Mouse (Mus musculus) hindbrain, embryonic 13.5 days (tissue): ENCODE measurements at regions not wholly inside any gene's neighbourhood (a gene's known extent, or its start where the extent isn't known, plus 50 kb on each side); places are given as distances from the start of the nearest gene placed in this dataset.

Experiments used
- ATAC-seq: fragments of 200-750 bp; cut with Nextera tagmentation; 2 replicates; pipeline ENCODE4 v1.8.0; 2017; ENCODE audit warnings: moderate TSS enrichment; ENCODE audit not compliant: low FRiP score
- H3K27ac ChIP-seq: fragments of 300-500 bp; sonication (generic); 2 replicates; pipeline ENCODE4 v1.5.1; 2015; ENCODE audit warnings: inconsistent platforms, mild to moderate bottlenecking, moderate library complexity
- H3K27me3 ChIP-seq: fragments of 300-500 bp; sonication (generic); 2 replicates; pipeline ENCODE4 v1.6.1; 2015; ENCODE audit warnings: mild to moderate bottlenecking, inconsistent platforms
- H3K36me3 ChIP-seq: fragments of 300-500 bp; sonication (generic); 2 replicates; pipeline ENCODE4 v1.6.1; 2015; ENCODE audit warnings: mild to moderate bottlenecking, inconsistent platforms
- H3K4me1 ChIP-seq: fragments of 300-500 bp; sonication (generic); replicated peaks from 2 replicates; pipeline ENCODE4 v1.6.1; 2015; ENCODE audit warnings: inconsistent platforms
- H3K4me2 ChIP-seq: fragments of 300-500 bp; sonication (generic); 2 replicates; pipeline ENCODE4 v1.6.1; 2015; ENCODE audit warnings: inconsistent platforms, mild to moderate bottlenecking, moderate library complexity
- H3K4me3 ChIP-seq: fragments of 300-500 bp; sonication (generic); 2 replicates; pipeline ENCODE4 v1.5.1; 2015; ENCODE audit warnings: mild to moderate bottlenecking, inconsistent platforms
- H3K9ac ChIP-seq: fragments of 300-500 bp; sonication (generic); 2 replicates; pipeline ENCODE4 v1.6.1; 2015; ENCODE audit warnings: mild to moderate bottlenecking, inconsistent platforms
- H3K9me3 ChIP-seq: fragments of 300-500 bp; sonication (generic); 2 replicates; pipeline ENCODE4 v1.6.1; 2016; ENCODE audit warnings: inconsistent platforms
- WGBS: fragments of 180-500 bp; shearing (Covaris S2); methylation state at CpG from one replicate; pipeline ENCODE4 v1.1.7; 2015; 5-methylcytosine and 5-hydroxymethylcytosine counted together

DNA sequence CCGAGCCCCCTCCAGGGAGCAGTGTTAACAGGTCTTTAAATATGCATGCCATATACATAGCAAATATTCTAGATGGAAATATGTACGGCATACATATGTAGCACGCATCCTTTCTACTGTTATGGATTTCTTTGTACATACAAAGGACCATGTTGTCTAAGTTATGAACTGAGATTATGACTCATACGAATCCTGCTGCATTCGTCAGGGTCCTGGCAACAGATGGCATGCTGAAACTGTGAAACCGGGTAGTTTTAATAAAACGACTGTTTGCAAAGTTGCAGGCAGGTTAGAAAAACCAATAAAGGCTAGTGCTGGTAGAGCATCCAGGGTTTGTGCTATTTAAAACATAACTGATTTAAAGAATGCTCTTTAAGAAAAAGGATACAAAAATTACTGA, 88.8 kb upstream of the Tlk1 start:
- Histone ChIP-seq H3K36me3 (no peaks in the 10 kb centered on the region), H3K4me1 (no peaks in the 10 kb centered on the region), H3K9ac (no peak overlapping the region), H3K9me3 (no peaks in the 10 kb centered on the region), H3K27ac (no peak overlapping the region), H3K4me2 (no peak overlapping the region), H3K4me3 (no peak overlapping the region), H3K27me3 (no peaks in the 10 kb centered on the region)
- ATAC-seq, result no peak
- WGBS, result 86% methylated on average over 7 of the region's 7 CpGs

- ATAC-seq, result no peak
- Histone ChIP-seq H3K9ac (no peak overlapping the region), H3K27me3 (no peaks in the 10 kb centered on the region), H3K9me3 (no peaks in the 10 kb centered on the region), H3K4me3 (no peak overlapping the region), H3K4me1 (peaks cover 10% of the 10 kb centered on the region), H3K36me3 (no peaks in the 10 kb centered on the region), H3K4me2 (no peak overlapping the region), H3K27ac (no peak overlapping the region)
- WGBS, result 63% methylated on average over 1 of the region's 1 CpGs
Observed at GRCm38 (mm10) chr2:70909401-70909800, 83.9 kb upstream of the Tlk1 start.

DNA sequence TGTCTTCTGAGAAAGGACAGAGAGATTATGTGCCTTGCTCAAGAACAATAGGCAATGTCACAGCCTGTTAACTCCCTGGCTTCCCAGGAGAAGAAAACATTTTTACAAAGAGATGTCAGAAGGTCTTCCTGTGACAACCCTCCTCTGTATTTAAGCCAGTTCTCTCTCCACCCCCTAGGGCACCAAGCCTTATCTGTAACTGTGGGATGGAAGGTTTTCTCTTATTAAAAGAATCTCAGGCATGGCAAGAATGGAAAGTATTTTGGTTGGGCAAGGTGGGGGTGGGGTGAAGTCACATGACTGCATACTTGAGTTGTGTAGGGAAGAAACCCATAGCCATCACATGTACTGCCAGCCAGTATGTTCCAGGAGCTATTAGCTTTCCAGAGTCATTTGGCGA, 83.1 kb upstream of the Tlk1 start:
- Histone ChIP-seq H3K9ac (no peak overlapping the region), H3K4me1 (peaks cover 10% of the 10 kb centered on the region), H3K4me2 (no peak overlapping the region), H3K36me3 (no peaks in the 10 kb centered on the region), H3K27ac (peak overlapping the region; percentile 44), H3K27me3 (no peaks in the 10 kb centered on the region), H3K9me3 (no peaks in the 10 kb centered on the region), H3K4me3 (no peak overlapping the region)
- WGBS, result 46% methylated on average over 1 of the region's 1 CpGs
- ATAC-seq, result no peak

DNA sequence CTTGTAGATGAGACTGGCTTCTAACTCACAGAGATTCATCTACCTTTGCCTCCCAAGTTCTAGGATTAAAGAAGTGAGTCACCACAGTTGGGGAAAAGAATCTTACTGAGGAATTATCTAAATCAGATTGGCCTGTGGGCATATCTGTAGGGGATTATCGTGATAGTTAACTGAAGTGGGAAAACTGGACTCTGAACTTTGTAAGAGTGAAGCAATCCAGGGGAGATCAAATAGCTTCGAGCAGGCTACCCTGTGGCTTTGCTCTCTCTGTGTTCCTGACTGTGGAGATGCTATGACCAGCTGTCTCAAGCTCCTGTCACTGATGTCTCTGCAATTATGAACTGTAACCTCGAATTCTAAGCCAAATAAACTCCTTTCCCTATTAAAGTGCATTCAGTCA, 80.7 kb upstream of the Tlk1 start:
- ATAC-seq, result no peak
- Histone ChIP-seq H3K27me3 (no peaks in the 10 kb centered on the region), H3K4me1 (peaks cover 10% of the 10 kb centered on the region), H3K27ac (no peak overlapping the region), H3K36me3 (no peaks in the 10 kb centered on the region), H3K9ac (no peak overlapping the region), H3K4me2 (no peak overlapping the region), H3K4me3 (no peak overlapping the region), H3K9me3 (no peaks in the 10 kb centered on the region)
- 82% methylated on average over 3 of the region's 3 CpGs for WGBS

- H3K4me2 ChIP-seq, result no peak overlapping the region
- H3K27me3 ChIP-seq, result no peaks in the 10 kb centered on the region
- WGBS, result 93% methylated on average over 5 of the region's 5 CpGs
- H3K27ac ChIP-seq, result no peak overlapping the region
- no peak for ATAC-seq
- no peak overlapping the region for H3K9ac ChIP-seq
- no peaks in the 10 kb centered on the region for H3K9me3 ChIP-seq
- no peak overlapping the region for H3K4me3 ChIP-seq
- no peaks in the 10 kb centered on the region for H3K36me3 ChIP-seq
- H3K4me1 ChIP-seq, result peaks cover 10% of the 10 kb centered on the region
Observed at GRCm38 (mm10) chr2:70904429-70904828, 78.9 kb upstream of the Tlk1 start.

DNA sequence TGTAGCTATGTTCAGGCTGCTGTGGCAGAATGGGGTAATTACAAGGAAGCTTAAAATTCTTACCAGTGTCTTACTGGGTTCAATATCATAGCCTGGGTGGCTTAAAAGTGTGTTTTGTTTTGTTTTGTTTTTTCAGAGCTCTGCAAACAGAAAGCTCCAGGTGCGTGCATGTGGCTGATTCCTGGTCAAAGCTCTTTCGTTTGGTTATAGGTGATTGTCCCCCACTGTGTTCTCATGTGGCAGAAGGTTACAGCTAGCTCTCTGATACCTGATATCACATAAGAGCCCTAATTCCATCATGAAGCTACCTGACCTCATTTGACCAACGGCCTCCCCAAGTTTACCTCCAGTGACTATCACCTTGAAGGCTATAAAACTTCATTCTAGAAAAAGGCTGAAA, 76.7 kb upstream of the Tlk1 start:
- no peak for ATAC-seq
- Histone ChIP-seq H3K4me1 (no peaks in the 10 kb centered on the region), H3K36me3 (no peaks in the 10 kb centered on the region), H3K4me3 (no peak overlapping the region), H3K27me3 (no peaks in the 10 kb centered on the region), H3K4me2 (no peak overlapping the region), H3K9ac (no peak overlapping the region), H3K9me3 (no peaks in the 10 kb centered on the region), H3K27ac (no peak overlapping the region)
- WGBS, result 91% methylated on average over 3 of the region's 3 CpGs

DNA sequence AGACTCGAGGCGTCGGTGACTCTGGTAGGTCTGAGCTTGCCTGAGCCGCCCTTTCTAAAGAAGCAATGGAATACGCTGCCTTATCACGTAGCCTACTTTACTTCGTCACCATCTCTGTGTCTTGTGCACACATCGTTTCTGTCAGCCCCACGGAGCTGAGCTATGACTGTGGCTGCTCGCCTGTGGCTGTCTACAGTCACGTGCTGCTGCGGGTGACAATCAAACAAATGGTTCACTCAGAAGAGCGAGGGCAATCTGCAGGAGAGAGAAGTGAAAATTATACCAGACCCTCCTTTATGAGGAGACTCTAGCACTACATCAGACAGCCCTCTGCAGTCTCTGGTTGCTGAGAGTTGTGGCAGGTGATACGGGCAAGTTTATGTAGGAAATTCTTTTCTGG, 76.0 kb upstream of the Tlk1 start:
- Histone ChIP-seq H3K4me1 (no peaks in the 10 kb centered on the region), H3K36me3 (no peaks in the 10 kb centered on the region), H3K27ac (peak overlapping the region; percentile 24), H3K27me3 (no peaks in the 10 kb centered on the region), H3K4me3 (no peak overlapping the region), H3K9me3 (no peaks in the 10 kb centered on the region), H3K9ac (no peak overlapping the region), H3K4me2 (no peak overlapping the region)
- peak; percentile 61; the same call in 1 of the 2 replicates for ATAC-seq
- WGBS, result 83% methylated on average over 14 of the region's 14 CpGs

- H3K4me1 ChIP-seq, result no peaks in the 10 kb centered on the region
- H3K9ac ChIP-seq, result no peak overlapping the region
- H3K4me2 ChIP-seq, result no peak overlapping the region
- no peaks in the 10 kb centered on the region for H3K27me3 ChIP-seq
- H3K36me3 ChIP-seq, result no peaks in the 10 kb centered on the region
- H3K27ac ChIP-seq, result no peak overlapping the region
- no peak for ATAC-seq
- H3K9me3 ChIP-seq, result no peaks in the 10 kb centered on the region
- 88% methylated on average over 4 of the region's 4 CpGs for WGBS
- no peak overlapping the region for H3K4me3 ChIP-seq
Observed at GRCm38 (mm10) chr2:70899056-70899455, 73.5 kb upstream of the Tlk1 start.

DNA sequence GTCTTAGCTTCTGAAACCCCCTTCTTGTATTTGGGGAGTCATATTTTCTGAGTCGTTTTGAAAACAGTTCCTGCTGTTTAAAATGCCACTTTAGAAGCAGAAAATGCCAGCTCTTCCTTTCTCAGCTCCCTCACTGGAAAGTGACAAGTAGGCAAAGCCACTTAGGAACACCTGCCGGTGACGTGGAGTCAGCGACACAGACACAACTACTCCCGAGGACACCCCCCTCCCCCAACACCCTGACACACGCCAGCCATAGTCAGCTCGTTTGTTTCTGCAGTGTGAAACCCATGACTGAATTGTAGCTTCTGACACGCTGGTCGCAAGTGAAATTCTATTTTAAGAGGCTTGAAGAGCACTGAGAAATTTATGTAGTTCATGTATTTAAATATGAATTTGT, 72.9 kb upstream of the Tlk1 start:
- Histone ChIP-seq H3K27me3 (no peaks in the 10 kb centered on the region), H3K9ac (no peak overlapping the region), H3K27ac (no peak overlapping the region), H3K4me2 (no peak overlapping the region), H3K4me3 (no peak overlapping the region), H3K9me3 (no peaks in the 10 kb centered on the region), H3K4me1 (no peaks in the 10 kb centered on the region), H3K36me3 (no peaks in the 10 kb centered on the region)
- no peak for ATAC-seq
- 81% methylated on average over 9 of the region's 9 CpGs for WGBS

DNA sequence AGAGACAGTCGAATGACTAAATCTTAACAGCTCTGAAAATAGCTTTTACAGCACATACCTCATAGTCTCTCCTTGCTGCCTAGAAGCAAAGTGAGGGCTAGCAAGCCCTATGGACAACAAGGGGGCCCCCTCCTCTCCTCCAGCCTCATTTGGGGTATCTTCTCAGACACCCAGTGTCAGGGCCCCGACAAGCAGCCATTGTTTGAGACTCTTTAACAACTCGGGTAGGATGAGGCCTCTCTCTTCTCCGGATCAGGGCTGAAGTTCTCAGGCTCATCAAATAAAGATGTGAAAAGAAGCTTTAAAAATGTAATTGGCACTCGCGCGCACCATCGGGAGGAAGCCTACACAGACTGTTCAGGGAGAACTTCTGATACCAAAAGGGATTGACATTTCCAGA, 71.8 kb upstream of the Tlk1 start:
- no peak overlapping the region for H3K27ac ChIP-seq
- H3K9ac ChIP-seq, result no peak overlapping the region
- H3K27me3 ChIP-seq, result no peaks in the 10 kb centered on the region
- H3K9me3 ChIP-seq, result no peaks in the 10 kb centered on the region
- H3K36me3 ChIP-seq, result no peaks in the 10 kb centered on the region
- 85% methylated on average over 8 of the region's 8 CpGs for WGBS
- no peaks in the 10 kb centered on the region for H3K4me1 ChIP-seq
- ATAC-seq, result no peak
- H3K4me3 ChIP-seq, result no peak overlapping the region
- H3K4me2 ChIP-seq, result no peak overlapping the region

GRCm38 (mm10) chr2:70889522-70890100, 64.1 kb upstream of the Tlk1 start:
- H3K4me3 ChIP-seq, result no peak overlapping the region
- WGBS, result 84% methylated on average over 5 of the region's 5 CpGs
- ATAC-seq, result no peak
- H3K27ac ChIP-seq, result no peak overlapping the region
- no peak overlapping the region for H3K9ac ChIP-seq
- H3K36me3 ChIP-seq, result no peaks in the 10 kb centered on the region
- no peaks in the 10 kb centered on the region for H3K4me1 ChIP-seq
- no peaks in the 10 kb centered on the region for H3K9me3 ChIP-seq
- no peak overlapping the region for H3K4me2 ChIP-seq
- H3K27me3 ChIP-seq, result no peaks in the 10 kb centered on the region

DNA sequence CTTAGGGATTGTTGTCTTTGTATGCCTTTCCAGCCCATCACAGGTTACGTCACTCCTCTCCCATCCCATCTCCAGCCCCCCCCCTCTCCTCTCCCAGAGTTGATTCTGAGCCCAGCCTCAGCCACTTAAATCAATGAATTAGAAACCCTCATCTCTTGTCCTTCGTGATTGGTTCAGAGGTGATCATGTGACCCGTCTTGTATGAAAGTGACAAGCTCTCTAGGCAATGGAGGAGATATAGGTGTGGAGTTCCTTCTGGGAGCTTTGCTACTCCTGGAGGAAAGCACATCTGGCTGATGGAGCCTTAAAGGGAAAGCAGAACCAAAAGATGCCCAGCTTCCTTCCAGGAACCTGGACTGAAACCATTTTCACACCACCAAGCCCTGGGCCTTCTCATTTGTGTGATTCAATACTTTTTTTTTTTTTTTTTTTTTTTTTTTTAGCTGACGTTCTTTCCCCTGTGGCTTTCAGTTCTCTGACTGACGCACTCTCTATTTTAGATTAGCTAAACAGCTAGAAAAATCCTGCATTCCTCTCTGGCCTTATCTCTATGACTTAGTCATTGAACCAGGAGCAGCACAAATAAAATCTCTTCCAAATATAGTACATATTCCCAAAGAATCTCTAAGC, 63.4 kb upstream of the Tlk1 start:
- Histone ChIP-seq H3K9ac (no peak overlapping the region), H3K27ac (no peak overlapping the region), H3K27me3 (no peaks in the 10 kb centered on the region), H3K4me2 (no peak overlapping the region), H3K36me3 (no peaks in the 10 kb centered on the region), H3K4me1 (no peaks in the 10 kb centered on the region), H3K9me3 (no peaks in the 10 kb centered on the region), H3K4me3 (no peak overlapping the region)
- ATAC-seq, result no peak
- 89% methylated on average over 5 of the region's 5 CpGs for WGBS

- H3K9ac ChIP-seq, result no peak overlapping the region
- ATAC-seq, result no peak
- H3K27me3 ChIP-seq, result no peaks in the 10 kb centered on the region
- no peak overlapping the region for H3K4me2 ChIP-seq
- 78% methylated on average over 7 of the region's 7 CpGs for WGBS
- no peak overlapping the region for H3K4me3 ChIP-seq
- no peaks in the 10 kb centered on the region for H3K36me3 ChIP-seq
- H3K27ac ChIP-seq, result no peak overlapping the region
- H3K9me3 ChIP-seq, result no peaks in the 10 kb centered on the region
- no peaks in the 10 kb centered on the region for H3K4me1 ChIP-seq
Observed at GRCm38 (mm10) chr2:70886831-70887230, 61.3 kb upstream of the Tlk1 start.
